Mouse (Mus musculus) liver, embryonic 14.5 days (tissue): ENCODE results near the gene Brinp2. TPM values are rescaled to one million over a fixed set of nuclear protein-coding genes. Genes with fewer than 3 reads are reported as not detected.

Source experiments
- ATAC-seq: fragments of 200-750 bp; cut with Nextera tagmentation; 2 replicates; pipeline ENCODE4 v1.8.0; 2017; ENCODE audit warnings: moderate number of reproducible peaks, mild to moderate bottlenecking, moderate library complexity; ENCODE audit not compliant: insufficient read depth
- DNase-seq, 3 experiments: peaks; one replicate each; pipeline ENCODE4 v3.0.0-alpha.2; 2012 to 2013; ENCODE audit warnings: low read depth in 3 of 3, low spot score in 3 of 3
- H3K27ac ChIP-seq: fragments of 300-500 bp; sonication (generic); 2 replicates; pipeline ENCODE4 v1.5.1; 2014; ENCODE audit warnings: moderate library complexity, mild to moderate bottlenecking, control low read depth, inconsistent platforms
- H3K27me3 ChIP-seq: fragments of 300-500 bp; sonication (generic); 2 replicates; pipeline ENCODE4 v1.6.1; 2014; ENCODE audit warnings: mild to moderate bottlenecking, low read length, moderate library complexity; ENCODE audit not compliant: control insufficient read depth, insufficient read depth
- H3K36me3 ChIP-seq: fragments of 300-500 bp; sonication (generic); replicated peaks from 2 replicates; pipeline ENCODE4 v1.6.1; 2014; ENCODE audit warnings: low read depth; ENCODE audit not compliant: control insufficient read depth, insufficient read depth
- H3K4me1 ChIP-seq, 2 experiments: fragments of 200-500 bp in 1 of 2; fragments of 300-500 bp in 1 of 2; sonication (generic) in 1 of 2; replicated peaks; 2 replicates each; pipeline ENCODE4 v1.6.1; 2012 to 2014; ENCODE audit warnings: antibody characterized with exemption in 1 of 2, inconsistent platforms in 1 of 2, low read length in 1 of 2; ENCODE audit not compliant: control insufficient read depth in 2 of 2, insufficient read depth in 2 of 2
- H3K4me2 ChIP-seq: fragments of 300-500 bp; sonication (generic); 2 replicates; pipeline ENCODE4 v1.6.1; 2014; ENCODE audit warnings: low read depth, mild to moderate bottlenecking, control low read depth, moderate library complexity
- H3K4me3 ChIP-seq, 2 experiments: fragments of 200-500 bp in 1 of 2; fragments of 300-500 bp in 1 of 2; sonication (generic) in 1 of 2; 2 replicates each; pipeline ENCODE4 v1.5.1; 2012 to 2014; ENCODE audit warnings: low read depth in 2 of 2, low read length in 2 of 2, mild to moderate bottlenecking in 2 of 2, control low read depth in 1 of 2, inconsistent platforms in 1 of 2, moderate library complexity in 1 of 2; ENCODE audit not compliant: insufficient read depth in 1 of 2
- H3K9ac ChIP-seq: fragments of 300-500 bp; sonication (generic); replicated peaks from 2 replicates; pipeline ENCODE4 v1.6.1; 2014; ENCODE audit warnings: mild to moderate bottlenecking, control low read depth, moderate library complexity
- H3K9me3 ChIP-seq: fragments of 300-500 bp; sonication (generic); 2 replicates; pipeline ENCODE4 v1.6.1; 2016; ENCODE audit warnings: low read length, mixed read lengths; ENCODE audit not compliant: control insufficient read depth
- CTCF ChIP-seq: IDR thresholded peaks from 2 replicates; pipeline ENCODE4 v1.5.1; 2016; ENCODE audit warnings: antibody characterized with exemption, low read depth, control low read depth
- EP300 ChIP-seq: IDR thresholded peaks from 2 replicates; pipeline ENCODE4 v1.6.1; 2016; ENCODE audit warnings: antibody characterized with exemption, low read depth
- WGBS: fragments of 180-500 bp; shearing (Covaris S2); extraction: QIAGEN DNeasy Blood & Tissue Kit; methylation state at CpG from one replicate; pipeline ENCODE4 v1.1.7; 2014; ENCODE audit not compliant: insufficient replicate concordance; 5-methylcytosine and 5-hydroxymethylcytosine counted together
- polyA plus RNA-seq, 2 experiments: library from polyadenylated mRNA; depleted of rRNA in 1 of 2; stranded (reverse) in 1 of 2; unstranded in 1 of 2; fragments of >200 nt; fragmentation: Nextera tagmentation in 1 of 2; extraction: Ambion mirVana in 1 of 2; gene quantifications; 2 replicates each; pipeline versions ENCODE4 v1.2.1 to v1.2.3; 2012 to 2014

Brinp2 gene
- polyA plus RNA-seq, 2 experiments: not detected

GRCm38 (mm10) chr1:158297042-158297441 lies 59.1 kb downstream of the Brinp2 start:
- no peak for DNase-seq
- H3K9ac ChIP-seq: no peak overlapping the region
- WGBS: 52% methylated on average over 7 of the region's 7 CpGs
- no peak overlapping the region for H3K27ac ChIP-seq
- no peak for TF ChIP-seq CTCF
- no peak for TF ChIP-seq EP300
- no peaks in the 10 kb centered on the region for H3K27me3 ChIP-seq
- H3K4me2 ChIP-seq: no peak overlapping the region
- H3K4me3 ChIP-seq: no peak overlapping the region
- no peak for ATAC-seq
- no peaks in the 10 kb centered on the region for H3K36me3 ChIP-seq
- H3K9me3 ChIP-seq: no peaks in the 10 kb centered on the region
- no peaks in the 10 kb centered on the region for H3K4me1 ChIP-seq

- Histone ChIP-seq H3K4me3 (no peak overlapping the region), H3K27ac (no peak overlapping the region), H3K9me3 (no peaks in the 10 kb centered on the region), H3K36me3 (no peaks in the 10 kb centered on the region), H3K27me3 (no peaks in the 10 kb centered on the region), H3K9ac (no peak overlapping the region), H3K4me1 (no peaks in the 10 kb centered on the region), H3K4me2 (no peak overlapping the region)
- 58% methylated on average over 8 of the region's 8 CpGs for WGBS
- ATAC-seq: no peak
- TF ChIP-seq CTCF (no peak), EP300 (no peak)
- no peak for DNase-seq
Measured at GRCm38 (mm10) chr1:158296287-158296931, 59.7 kb downstream of the Brinp2 start.

DNA sequence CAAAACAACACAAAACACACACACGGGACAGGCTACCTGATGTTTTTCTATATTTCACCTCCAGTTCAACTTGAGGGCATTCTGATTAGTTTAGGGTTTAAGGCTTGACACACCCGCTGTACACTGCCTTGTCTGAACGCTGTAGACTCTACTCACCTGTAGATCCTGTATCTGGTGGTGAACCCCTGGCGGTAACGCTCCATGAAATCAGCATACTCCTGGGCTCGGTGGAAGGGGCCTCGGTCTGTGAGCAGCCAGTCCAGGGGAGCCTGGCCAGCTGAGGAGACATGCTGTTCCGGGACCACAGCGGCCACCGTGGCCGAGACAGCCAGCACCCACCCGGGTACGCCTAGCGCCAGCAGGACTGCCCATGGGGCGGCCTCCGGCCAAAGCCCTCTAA lies 60.9 kb downstream of the Brinp2 start:
- H3K9ac ChIP-seq: no peak overlapping the region
- 46% methylated on average over 16 of the region's 16 CpGs for WGBS
- H3K36me3 ChIP-seq: no peaks in the 10 kb centered on the region
- TF ChIP-seq EP300 (no peak), CTCF (no peak)
- H3K9me3 ChIP-seq: no peaks in the 10 kb centered on the region
- H3K4me1 ChIP-seq: no peaks in the 10 kb centered on the region
- H3K4me3 ChIP-seq: no peak overlapping the region
- no peak overlapping the region for H3K27ac ChIP-seq
- H3K27me3 ChIP-seq: no peaks in the 10 kb centered on the region
- H3K4me2 ChIP-seq: no peak overlapping the region
- DNase-seq: no peak
- no peak for ATAC-seq

DNA sequence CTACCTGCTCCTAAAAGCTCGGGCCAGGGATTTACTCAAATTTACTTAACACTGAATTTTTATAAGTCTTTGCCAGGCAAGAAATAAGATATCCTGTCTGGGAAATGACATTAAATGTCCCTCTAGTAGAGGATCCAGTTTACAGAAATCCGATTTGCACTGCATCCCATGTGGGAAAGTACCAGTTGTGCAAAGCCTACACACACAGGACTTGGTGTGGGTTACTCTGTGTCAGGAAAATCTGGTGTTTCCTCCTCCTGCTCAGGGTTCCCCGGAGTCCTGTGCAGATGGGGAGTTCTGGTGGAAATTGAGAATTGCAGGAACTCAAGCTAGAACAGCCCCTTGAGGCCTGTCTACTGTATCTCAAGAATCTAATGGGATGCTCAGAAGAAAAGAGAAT lies 70.9 kb downstream of the Brinp2 start:
- ATAC-seq (no peak), DNase-seq (no peak)
- H3K9ac ChIP-seq: no peak overlapping the region
- WGBS: 53% methylated on average over 3 of the region's 3 CpGs
- H3K4me1 ChIP-seq: no peaks in the 10 kb centered on the region
- H3K4me3 ChIP-seq: no peak overlapping the region
- no peaks in the 10 kb centered on the region for H3K9me3 ChIP-seq
- H3K4me2 ChIP-seq: no peak overlapping the region
- TF ChIP-seq CTCF: no peak
- TF ChIP-seq EP300: no peak
- no peak overlapping the region for H3K27ac ChIP-seq
- no peaks in the 10 kb centered on the region for H3K27me3 ChIP-seq
- no peaks in the 10 kb centered on the region for H3K36me3 ChIP-seq

DNA sequence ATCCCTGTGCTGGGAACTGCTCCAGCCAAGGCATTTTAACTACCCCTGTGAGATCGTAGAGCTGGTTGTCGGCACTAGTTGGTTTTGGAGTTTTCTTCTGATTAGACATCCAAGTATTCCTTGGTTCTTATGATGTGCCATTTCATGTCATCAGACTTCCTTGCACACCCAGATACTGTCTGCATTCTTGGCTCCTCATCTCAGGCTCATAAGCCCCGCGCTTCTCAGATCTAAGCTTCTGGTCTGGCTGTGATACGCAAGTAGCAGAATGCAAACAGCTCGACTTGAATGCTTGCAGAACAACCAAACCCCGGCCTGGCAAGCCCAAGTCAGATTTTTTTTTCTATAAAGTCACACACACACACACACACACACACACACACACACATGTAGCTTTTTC lies 72.3 kb downstream of the Brinp2 start:
- no peaks in the 10 kb centered on the region for H3K9me3 ChIP-seq
- H3K4me1 ChIP-seq: no peaks in the 10 kb centered on the region
- WGBS: 72% methylated on average over 7 of the region's 7 CpGs
- ATAC-seq (no peak), DNase-seq (no peak)
- H3K4me3 ChIP-seq: no peak overlapping the region
- no peak for TF ChIP-seq CTCF
- no peak for TF ChIP-seq EP300
- H3K36me3 ChIP-seq: no peaks in the 10 kb centered on the region
- H3K9ac ChIP-seq: no peak overlapping the region
- no peak overlapping the region for H3K4me2 ChIP-seq
- no peaks in the 10 kb centered on the region for H3K27me3 ChIP-seq
- no peak overlapping the region for H3K27ac ChIP-seq
